Mouse (Mus musculus): ENCODE results near the gene Nipsnap3a. TPM values are rescaled to one million over a fixed set of nuclear protein-coding genes. Genes with fewer than 3 reads are reported as not detected.

Nipsnap3a gene
- not detected in 2 replicates for polyA plus RNA-seq (2015; fragmentation: Nextera tagmentation; extraction: Ambion mirVana)

DNA sequence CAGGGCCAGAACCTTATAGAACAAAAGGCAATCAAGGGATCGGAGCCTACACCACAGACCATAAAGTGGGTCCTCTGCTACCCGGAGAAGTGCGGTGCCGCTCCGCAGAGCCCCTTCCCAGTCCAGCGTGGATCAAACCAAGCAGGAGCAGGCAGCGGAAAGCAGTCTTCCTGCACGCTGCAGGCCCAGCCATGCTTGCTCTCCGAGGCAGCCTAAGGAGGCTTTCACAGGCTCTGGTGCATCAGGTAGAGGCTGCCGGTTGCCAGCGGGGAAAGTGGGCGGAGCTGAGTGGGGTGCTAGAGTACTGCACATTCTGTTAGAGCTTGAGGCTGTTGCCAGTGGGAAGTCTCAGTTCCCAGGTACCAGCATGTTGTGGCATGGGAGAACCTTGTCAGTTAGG, at the start of gene Nipsnap3a:
Gene Nipsnap3a (plus strand): TSS at position 25 of the 400 bp plus-strand sequence.
- Histone ChIP-seq H3K9ac (0 out of 2 replicates have a peak within 1 kb of the TSS, but pooled peaks have one; percentile 20), H3K4me2 (peak within 1 kb of the TSS; percentile 61), H3K36me3 (no peaks in the 10 kb centered on the region), H3K4me1 (0 out of 2 replicates have a peak, but pooled peaks cover 6% of the 10 kb centered on the region), H3K9me3 (0 out of 2 replicates have a peak, but pooled peaks cover 5% of the 10 kb centered on the region), H3K27me3 (replicated peaks) (no peaks in the 10 kb centered on the region), H3K27ac (replicated peaks) (no peak within 1 kb of the TSS), H3K4me3 (peak within 1 kb of the TSS; percentile 31)
- ATAC-seq (ENCODE audit: extremely low read depth, insufficient number of reproducible peaks, low FRiP score, low TSS enrichment) = no peak
- WGBS = 24% methylated on average over 12 of the region's 12 CpGs

DNA sequence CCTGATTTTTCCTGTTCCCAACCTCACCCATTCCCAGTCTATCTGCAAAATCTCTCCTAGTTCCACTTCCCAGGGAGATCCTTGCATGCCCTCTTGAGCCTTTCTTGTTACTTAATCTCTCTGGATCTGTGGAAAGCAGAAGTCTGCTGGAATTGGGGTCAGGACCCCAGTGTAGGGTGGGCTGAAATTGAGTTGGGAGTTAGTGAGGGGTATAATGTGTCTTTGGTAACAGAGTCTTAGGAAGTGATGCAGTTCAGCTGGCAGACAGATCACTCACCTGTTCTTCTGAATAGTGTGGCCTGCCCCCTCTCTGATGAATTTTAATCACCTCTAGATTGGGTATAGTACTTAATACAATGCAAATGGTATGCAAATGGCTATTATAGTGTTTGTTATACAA, 42.4 kb upstream of the Nipsnap3a start:
- H3K9ac ChIP-seq = no peak overlapping the region
- H3K4me3 ChIP-seq = no peak overlapping the region
- no peak overlapping the region for H3K4me2 ChIP-seq
- H3K4me1 ChIP-seq = no peaks in the 10 kb centered on the region
- no peaks in the 10 kb centered on the region for H3K27me3 ChIP-seq (replicated peaks)
- H3K36me3 ChIP-seq = no peaks in the 10 kb centered on the region
- no peak for ATAC-seq (ENCODE audit: extremely low read depth, insufficient number of reproducible peaks, low FRiP score, low TSS enrichment)
- no peak overlapping the region for H3K27ac ChIP-seq (replicated peaks)
- H3K9me3 ChIP-seq = no peaks in the 10 kb centered on the region

DNA sequence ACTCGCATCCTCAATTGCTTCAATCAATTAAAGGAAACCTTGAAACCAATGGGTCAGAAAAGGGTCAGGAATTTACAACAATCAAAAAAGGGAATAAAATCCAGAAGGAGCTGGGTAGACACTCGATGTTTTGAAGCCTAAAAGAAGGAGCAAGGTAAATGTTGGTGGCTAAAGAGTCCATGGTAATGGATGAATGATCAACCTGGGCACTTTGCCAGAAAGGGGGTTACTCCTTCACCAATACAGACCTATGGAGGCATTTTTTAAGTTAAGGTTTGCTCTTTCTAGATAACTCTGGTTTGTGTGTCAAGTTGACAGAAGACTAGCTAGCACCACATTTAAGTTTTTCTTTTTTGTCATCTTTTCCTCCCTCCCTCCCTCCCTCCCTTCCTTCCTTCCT, 40.1 kb upstream of the Nipsnap3a start:
- Histone ChIP-seq H3K27me3 (replicated peaks) (no peaks in the 10 kb centered on the region), H3K27ac (replicated peaks) (no peak overlapping the region), H3K9ac (no peak overlapping the region), H3K36me3 (no peaks in the 10 kb centered on the region), H3K4me1 (no peaks in the 10 kb centered on the region), H3K4me3 (no peak overlapping the region), H3K9me3 (no peaks in the 10 kb centered on the region), H3K4me2 (no peak overlapping the region)
- WGBS = 78% methylated on average over 2 of the region's 2 CpGs
- no peak for ATAC-seq (ENCODE audit: extremely low read depth, insufficient number of reproducible peaks, low FRiP score, low TSS enrichment)

DNA sequence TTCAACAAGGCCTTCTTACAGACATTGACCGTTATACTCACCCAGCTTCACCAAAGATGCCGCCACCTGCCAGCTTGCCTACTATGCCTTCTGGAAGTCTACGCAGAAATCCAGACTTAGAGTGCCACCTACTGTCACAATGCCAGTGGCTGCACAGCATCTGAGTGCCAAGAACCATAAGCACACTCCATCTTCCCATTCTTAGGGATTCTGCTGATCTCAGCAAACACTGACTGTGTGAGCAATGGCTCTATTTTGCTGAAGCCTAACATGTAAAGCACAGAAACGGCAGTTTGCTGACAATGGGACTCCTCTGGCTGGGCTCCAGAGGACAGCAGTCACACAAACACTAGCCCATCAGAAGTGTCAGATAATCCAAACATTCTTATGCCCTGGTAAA, 30.4 kb upstream of the Nipsnap3a start:
- H3K9me3 ChIP-seq = no peaks in the 10 kb centered on the region
- H3K4me2 ChIP-seq = no peak overlapping the region
- H3K4me3 ChIP-seq = no peak overlapping the region
- 26% methylated on average over 4 of the region's 4 CpGs for WGBS
- ATAC-seq (ENCODE audit: extremely low read depth, insufficient number of reproducible peaks, low FRiP score, low TSS enrichment) = no peak
- H3K9ac ChIP-seq = no peak overlapping the region
- no peaks in the 10 kb centered on the region for H3K36me3 ChIP-seq
- H3K4me1 ChIP-seq = no peaks in the 10 kb centered on the region
- no peak overlapping the region for H3K27ac ChIP-seq (replicated peaks)
- H3K27me3 ChIP-seq (replicated peaks) = no peaks in the 10 kb centered on the region

DNA sequence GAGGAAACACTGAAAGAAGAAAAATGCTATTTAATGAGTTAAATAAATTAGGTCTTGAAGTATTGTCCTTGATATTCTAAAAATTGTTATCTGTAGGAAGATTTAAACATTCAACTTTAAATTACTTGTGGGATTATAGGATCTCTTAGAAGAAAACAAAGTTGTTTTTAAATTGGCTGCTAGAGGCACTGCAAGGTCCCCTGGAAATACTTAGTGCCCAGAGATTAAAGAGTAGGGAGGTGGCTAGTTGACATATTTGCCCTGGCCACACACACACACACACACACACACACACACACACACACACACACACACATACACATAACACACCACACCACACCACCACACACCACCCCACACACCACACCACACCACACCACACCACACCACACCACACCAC, 24.8 kb upstream of the Nipsnap3a start, which contains the start of gene Olfr270:
Gene Olfr270 (plus strand): TSS at position 301 of the 400 bp plus-strand sequence.
- Histone ChIP-seq H3K36me3 (no peaks in the 10 kb centered on the region), H3K4me1 (no peaks in the 10 kb centered on the region), H3K9me3 (no peaks in the 10 kb centered on the region), H3K4me2 (no peak within 1 kb of the TSS), H3K4me3 (no peak within 1 kb of the TSS), H3K27ac (replicated peaks) (no peak within 1 kb of the TSS), H3K27me3 (replicated peaks) (no peaks in the 10 kb centered on the region), H3K9ac (no peak within 1 kb of the TSS)
- ATAC-seq (ENCODE audit: extremely low read depth, insufficient number of reproducible peaks, low FRiP score, low TSS enrichment) = no peak

DNA sequence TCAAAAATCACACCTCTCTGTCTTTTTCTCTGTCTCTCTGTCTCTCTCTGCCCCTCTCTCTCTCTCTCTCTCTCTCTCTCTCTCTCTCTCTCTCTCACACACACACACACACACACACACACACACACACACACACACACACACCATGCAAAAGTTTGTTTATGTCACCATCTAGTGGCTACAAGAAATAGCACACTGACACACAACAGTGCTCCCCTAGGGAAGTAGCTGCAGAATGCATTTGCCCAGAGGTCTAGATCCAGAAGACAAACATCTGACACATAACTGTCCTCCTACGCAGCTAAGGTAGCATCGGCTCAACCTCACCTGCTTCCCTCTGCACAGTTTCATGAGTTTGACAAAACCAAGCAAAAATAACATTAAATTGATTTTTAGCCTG, 3.9 kb upstream of the Nipsnap3a start:
- no peaks in the 10 kb centered on the region for H3K27me3 ChIP-seq (replicated peaks)
- WGBS = 65% methylated on average over 2 of the region's 2 CpGs
- ATAC-seq (ENCODE audit: extremely low read depth, insufficient number of reproducible peaks, low FRiP score, low TSS enrichment) = no peak
- H3K9me3 ChIP-seq = 0 out of 2 replicates have a peak, but pooled peaks cover under 1% of the 10 kb centered on the region
- H3K4me3 ChIP-seq = no peak overlapping the region
- H3K4me1 ChIP-seq = 0 out of 2 replicates have a peak, but pooled peaks cover 6% of the 10 kb centered on the region
- H3K9ac ChIP-seq = no peak overlapping the region
- no peaks in the 10 kb centered on the region for H3K36me3 ChIP-seq
- no peak overlapping the region for H3K27ac ChIP-seq (replicated peaks)
- no peak overlapping the region for H3K4me2 ChIP-seq

GRCm38 (mm10) chr4:52986266-52986665, 2.8 kb upstream of the Nipsnap3a start:
- 67% methylated on average over 2 of the region's 2 CpGs for WGBS
- no peak for ATAC-seq (ENCODE audit: extremely low read depth, insufficient number of reproducible peaks, low FRiP score, low TSS enrichment)

DNA sequence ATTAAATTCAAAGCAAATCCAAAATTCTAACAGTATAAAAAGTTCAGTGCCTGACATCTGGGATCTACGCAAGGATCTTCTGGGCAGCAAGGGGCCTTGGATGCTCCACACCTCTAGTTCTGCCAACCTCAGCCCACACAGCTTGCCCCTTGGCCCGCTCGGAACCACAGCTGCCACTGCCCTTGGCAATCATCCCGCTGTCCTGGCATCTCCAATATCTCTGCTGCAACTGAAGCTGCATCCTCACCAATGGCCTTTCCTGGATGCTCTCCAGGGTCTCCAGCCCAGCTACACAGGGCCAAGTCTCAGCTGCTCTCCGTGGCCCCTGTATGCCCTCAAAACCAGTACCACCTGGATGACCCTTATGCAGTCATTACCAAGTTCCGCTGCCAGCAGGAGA, 10.4 kb downstream of the Nipsnap3a start:
- no peak overlapping the region for H3K4me3 ChIP-seq
- H3K9ac ChIP-seq = no peak overlapping the region
- H3K4me2 ChIP-seq = no peak overlapping the region
- H3K27me3 ChIP-seq (replicated peaks) = no peaks in the 10 kb centered on the region
- no peaks in the 10 kb centered on the region for H3K9me3 ChIP-seq
- no peak for ATAC-seq (ENCODE audit: extremely low read depth, insufficient number of reproducible peaks, low FRiP score, low TSS enrichment)
- 89% methylated on average over 6 of the region's 6 CpGs for WGBS
- no peak overlapping the region for H3K27ac ChIP-seq (replicated peaks)
- no peaks in the 10 kb centered on the region for H3K36me3 ChIP-seq
- peaks cover 3% of the 10 kb centered on the region; the same call in 1 of the 2 replicates for H3K4me1 ChIP-seq

More at GRCm38 (mm10) chr4:52986266-52986665, 2.8 kb upstream of the Nipsnap3a start:
- H3K36me3 ChIP-seq = no peaks in the 10 kb centered on the region
- no peak overlapping the region for H3K27ac ChIP-seq (replicated peaks)
- no peaks in the 10 kb centered on the region for H3K27me3 ChIP-seq (replicated peaks)
- H3K9ac ChIP-seq = no peak overlapping the region
- no peak overlapping the region for H3K4me3 ChIP-seq
- H3K4me1 ChIP-seq = 0 out of 2 replicates have a peak, but pooled peaks cover 6% of the 10 kb centered on the region
- H3K4me2 ChIP-seq = no peak overlapping the region
- 0 out of 2 replicates have a peak, but pooled peaks cover 5% of the 10 kb centered on the region for H3K9me3 ChIP-seq

GRCm38 (mm10) chr4:53000154-53000553, 11.1 kb downstream of the Nipsnap3a start:
- Histone ChIP-seq H3K36me3 (no peaks in the 10 kb centered on the region), H3K4me2 (peak overlapping the region; percentile 33)
- WGBS = 32% methylated on average over 8 of the region's 8 CpGs

GRCm38 (mm10) chr4:53009183-53009582, 20.1 kb downstream of the Nipsnap3a start:
- no peak overlapping the region for H3K9ac ChIP-seq
- no peaks in the 10 kb centered on the region for H3K9me3 ChIP-seq
- H3K4me3 ChIP-seq = no peak overlapping the region
- H3K36me3 ChIP-seq = peaks cover 4% of the 10 kb centered on the region
- 61% methylated on average over 4 of the region's 4 CpGs for WGBS
- ATAC-seq (ENCODE audit: extremely low read depth, insufficient number of reproducible peaks, low FRiP score, low TSS enrichment) = no peak
- H3K27me3 ChIP-seq (replicated peaks) = no peaks in the 10 kb centered on the region
- H3K27ac ChIP-seq (replicated peaks) = no peak overlapping the region
- peaks cover 5% of the 10 kb centered on the region; the same call in 1 of the 2 replicates for H3K4me1 ChIP-seq
- no peak overlapping the region for H3K4me2 ChIP-seq

More at GRCm38 (mm10) chr4:53000154-53000553, 11.1 kb downstream of the Nipsnap3a start:
- Histone ChIP-seq H3K9ac (no peak overlapping the region), H3K4me3 (no peak overlapping the region), H3K4me1 (peaks cover 3% of the 10 kb centered on the region; the same call in 1 of the 2 replicates), H3K27me3 (replicated peaks) (no peaks in the 10 kb centered on the region), H3K9me3 (no peaks in the 10 kb centered on the region), H3K27ac (replicated peaks) (no peak overlapping the region)
- ATAC-seq (ENCODE audit: extremely low read depth, insufficient number of reproducible peaks, low FRiP score, low TSS enrichment) = no peak

- Histone ChIP-seq H3K4me2 (no peak overlapping the region), H3K4me3 (no peak overlapping the region), H3K27me3 (replicated peaks) (no peaks in the 10 kb centered on the region), H3K9me3 (no peaks in the 10 kb centered on the region), H3K9ac (no peak overlapping the region), H3K4me1 (peaks cover 5% of the 10 kb centered on the region; the same call in 1 of the 2 replicates), H3K27ac (replicated peaks) (no peak overlapping the region), H3K36me3 (peaks cover 7% of the 10 kb centered on the region)
- WGBS = 89% methylated on average over 4 of the region's 4 CpGs
- ATAC-seq (ENCODE audit: extremely low read depth, insufficient number of reproducible peaks, low FRiP score, low TSS enrichment) = no peak
These were observed 20.8 kb downstream of the Nipsnap3a start for GRCm38 (mm10) chr4:53009871-53010270.

- Histone ChIP-seq H3K4me1 (peaks cover 5% of the 10 kb centered on the region; the same call in 1 of the 2 replicates), H3K9me3 (peaks cover 13% of the 10 kb centered on the region), H3K4me3 (peak within 1 kb of the TSS; percentile 85), H3K4me2 (peak within 1 kb of the TSS; percentile 78), H3K36me3 (peaks cover 24% of the 10 kb centered on the region), H3K27me3 (replicated peaks) (no peaks in the 10 kb centered on the region), H3K9ac (peak within 1 kb of the TSS; percentile 90), H3K27ac (replicated peaks) (peak within 1 kb of the TSS; percentile 86)
- ATAC-seq (ENCODE audit: extremely low read depth, insufficient number of reproducible peaks, low FRiP score, low TSS enrichment) = peak; percentile 94
- WGBS = under 1% methylated on average over 63 of the region's 63 CpGs
These were observed 22.8 kb downstream of the Nipsnap3a start, which contains the start of gene Nipsnap3b for GRCm38 (mm10) chr4:53011732-53012361. Nipsnap3b (plus strand) TSS chr4:53011880.
